Mouse (Mus musculus) left cerebral cortex, postnatal 14 days (tissue): ENCODE results near the gene Glod4. TPM values are rescaled to one million over a fixed set of nuclear protein-coding genes. Genes with fewer than 3 reads are reported as not detected.

Experiments
- DNase-seq, 2 experiments: peaks; one replicate each; pipeline ENCODE4 v3.0.0; 2021 to 2022; ENCODE audit warnings: low spot score in 2 of 2, mixed read lengths in 1 of 2
- intact Hi-C: fragments of 180-260 bp; cut with DNase I; formaldehyde crosslinking; loops from one replicate; pipeline ENCODE4 v1.15.1; 2025
- total RNA-seq, 2 experiments: library from RNA; stranded (reverse); gene quantifications; 2 replicates each; pipeline ENCODE4 v1.2.3; 2021

The Glod4 gene
- total RNA-seq, 2 experiments from 2014 or later, result 44.5 to 46.3 TPM

DNA sequence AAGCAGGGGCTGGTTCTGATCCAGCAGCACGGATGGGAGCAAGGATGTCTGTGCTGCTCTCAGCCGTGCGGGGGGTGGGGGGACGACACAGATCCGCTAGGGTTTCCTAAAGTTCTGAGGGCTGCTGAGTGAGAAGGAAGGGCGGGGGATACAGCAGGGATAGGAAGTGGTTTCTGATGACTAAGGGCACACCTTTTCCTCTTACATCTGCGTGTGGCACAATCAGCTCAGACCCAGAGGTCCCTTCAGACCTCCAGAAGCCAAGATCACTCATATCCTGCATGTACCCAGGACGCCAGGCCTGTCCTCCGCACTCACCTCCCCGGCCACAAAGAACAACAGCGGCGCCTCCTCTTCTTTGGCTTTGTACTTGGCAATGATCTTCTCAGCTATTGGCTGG is 17.7 kb upstream of the Glod4 start:
- intact Hi-C loops, result no loop called here
- DNase-seq, result no peak

DNA sequence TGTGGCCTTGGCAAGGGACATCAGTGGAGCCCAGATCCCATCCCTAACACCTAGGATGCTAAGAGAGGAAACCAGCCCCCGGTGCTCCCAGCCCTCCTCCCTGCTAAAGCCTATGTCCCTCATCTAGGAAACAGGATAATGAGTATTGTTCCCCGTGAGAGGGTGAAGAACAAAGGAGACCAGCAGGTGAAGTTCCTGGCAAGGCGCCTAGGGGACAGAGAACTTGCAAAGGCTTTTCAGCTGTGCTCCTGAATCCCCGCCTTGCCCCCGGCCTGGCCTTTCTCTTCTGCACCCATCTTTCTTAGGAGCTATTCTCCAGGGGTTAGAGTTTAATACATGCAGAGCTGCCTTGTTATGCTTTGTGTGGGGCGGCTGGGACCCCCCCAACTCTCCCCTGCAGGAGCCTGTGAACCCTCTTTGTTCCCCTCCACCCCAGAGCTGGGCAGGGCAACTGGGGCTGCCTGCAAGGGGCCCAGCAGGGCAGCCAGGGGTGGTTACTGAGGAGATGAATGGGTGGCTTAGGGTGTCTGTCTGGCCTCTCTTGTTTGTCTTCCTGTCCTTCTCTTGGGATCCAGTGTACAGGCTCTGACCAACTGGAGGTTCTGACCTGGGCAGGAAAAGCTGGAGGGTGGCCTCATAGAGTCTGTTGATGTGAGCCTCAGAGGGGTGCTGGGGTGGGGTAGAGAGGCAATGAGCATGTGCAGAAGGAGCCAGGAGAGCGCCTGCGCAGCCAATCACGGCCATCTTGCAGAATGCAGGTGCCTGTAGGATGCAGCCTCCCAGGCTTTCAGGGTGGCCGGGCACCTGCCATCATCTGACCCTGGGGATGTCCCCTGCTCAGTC is 16.9 kb upstream of the Glod4 start:
- intact Hi-C loops, result no loop called here
- DNase-seq, result no peak

DNA sequence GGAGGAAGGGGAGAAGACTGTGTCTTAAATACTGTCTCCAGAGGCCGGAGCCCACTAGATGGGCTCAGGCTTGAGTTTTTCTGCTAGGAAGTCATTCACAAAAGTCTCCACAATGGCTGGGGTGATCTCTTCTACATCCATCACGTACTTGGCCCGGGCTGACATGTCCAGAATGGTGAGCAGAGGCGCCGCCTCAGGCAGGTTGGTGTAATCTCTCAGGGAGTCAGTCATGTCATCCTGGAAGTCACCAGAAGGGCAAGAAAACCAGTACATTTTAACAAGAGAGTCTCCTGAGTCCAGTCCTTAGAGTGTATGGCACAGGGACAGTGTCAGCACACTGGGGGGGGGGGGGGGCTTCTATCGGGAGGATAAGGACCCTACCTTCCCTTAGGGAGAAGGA is 15.0 kb upstream of the Glod4 start:
- intact Hi-C loops, result no loop called here
- no peak for DNase-seq

DNA sequence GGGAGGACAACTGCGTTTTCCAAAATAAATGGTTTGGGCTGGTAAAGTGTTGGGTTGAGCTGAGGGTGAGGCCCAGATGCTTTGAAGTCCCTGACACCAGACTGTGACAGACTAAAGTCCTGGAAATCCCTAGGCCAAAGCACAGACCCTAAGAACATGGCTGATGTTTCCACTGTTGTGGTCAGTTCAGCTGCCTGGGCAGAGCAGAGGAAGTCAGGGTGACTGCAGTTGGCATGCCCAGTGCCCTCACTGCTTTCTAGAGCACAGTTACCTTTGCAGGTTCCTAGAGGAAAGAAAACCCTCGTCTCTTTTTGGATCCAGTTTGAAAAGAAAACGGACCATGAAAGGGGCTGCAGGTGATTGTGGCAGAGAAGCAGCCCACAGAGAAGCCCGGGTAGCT is 13.9 kb upstream of the Glod4 start:
- DNase-seq, result no peak
- intact Hi-C loops, result no loop called here

DNA sequence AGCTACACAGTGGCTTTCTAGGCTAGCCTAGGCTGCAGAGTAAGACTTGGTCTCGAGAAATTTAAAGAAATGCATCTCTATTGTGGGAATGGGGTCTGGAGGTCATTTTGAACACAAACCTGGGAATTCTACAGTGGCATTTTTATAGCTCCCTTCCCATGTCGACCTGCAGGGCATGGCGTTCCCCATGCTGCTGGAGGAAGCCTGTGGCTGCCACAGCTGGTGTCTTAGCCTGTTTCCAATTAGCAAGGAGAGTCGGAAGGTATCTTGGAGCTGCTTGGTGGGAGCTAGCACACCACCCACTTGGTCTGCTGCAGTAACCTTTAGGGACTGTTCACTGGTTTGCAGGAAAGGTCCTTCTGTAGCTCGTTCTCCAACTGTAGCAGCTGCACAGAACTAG is 12.6 kb upstream of the Glod4 start:
- no peak for DNase-seq
- intact Hi-C loops, result no loop called here

DNA sequence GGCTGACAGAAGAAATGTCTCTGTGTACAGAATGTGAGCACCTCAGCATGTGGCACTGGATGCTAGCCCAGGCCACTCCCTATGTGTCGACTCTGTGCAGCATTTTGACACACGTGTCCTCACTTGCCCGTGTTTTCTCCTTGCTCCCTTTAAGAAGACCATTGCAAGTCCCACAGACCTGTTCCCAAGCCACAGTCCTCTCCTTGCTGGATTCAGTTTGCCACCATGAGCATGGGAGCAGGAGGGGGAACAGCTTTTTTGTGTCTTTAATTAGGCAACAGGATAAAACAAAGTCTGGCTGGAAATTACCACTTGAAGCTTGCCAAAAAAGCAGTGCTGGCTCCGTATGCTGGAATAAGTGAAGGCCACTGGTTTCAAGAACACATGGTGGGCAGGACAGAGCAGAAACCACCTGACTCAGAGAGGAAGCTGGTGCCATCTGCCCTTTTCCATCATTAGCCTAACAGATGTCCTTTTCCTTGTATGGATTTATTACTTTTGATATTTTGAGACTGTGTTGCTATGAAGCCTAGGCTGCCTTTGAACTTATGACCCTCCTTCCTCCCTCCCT is 12.0 kb upstream of the Glod4 start:
- intact Hi-C loops, result no loop called here

DNA sequence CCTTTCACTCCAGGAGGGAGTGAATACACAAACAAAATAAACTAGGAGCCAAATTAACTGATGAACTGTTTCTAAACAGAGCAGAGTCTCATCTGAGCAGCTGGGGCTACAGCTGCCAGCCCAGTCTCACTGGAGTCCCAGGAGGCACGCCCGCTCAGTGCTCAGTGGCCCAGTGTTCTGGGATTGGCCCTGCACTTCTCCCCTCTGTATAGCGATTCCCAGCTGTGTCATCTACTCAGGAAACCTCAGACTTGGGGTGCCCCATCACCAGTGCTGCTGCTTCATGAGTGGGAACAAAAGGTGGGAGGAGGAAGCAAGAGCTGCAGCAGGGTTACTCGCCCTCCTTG is 10.4 kb upstream of the Glod4 start:
- intact Hi-C loops, result loop anchor here (1.0 kb wide), 1 partner anchor 146 kb away; no protein-coding TSS in a partner anchor
- no peak for DNase-seq

More for the DNA sequence above, 12.0 kb upstream of the Glod4 start:
- peak; percentile 36 to 57 for DNase-seq

DNA sequence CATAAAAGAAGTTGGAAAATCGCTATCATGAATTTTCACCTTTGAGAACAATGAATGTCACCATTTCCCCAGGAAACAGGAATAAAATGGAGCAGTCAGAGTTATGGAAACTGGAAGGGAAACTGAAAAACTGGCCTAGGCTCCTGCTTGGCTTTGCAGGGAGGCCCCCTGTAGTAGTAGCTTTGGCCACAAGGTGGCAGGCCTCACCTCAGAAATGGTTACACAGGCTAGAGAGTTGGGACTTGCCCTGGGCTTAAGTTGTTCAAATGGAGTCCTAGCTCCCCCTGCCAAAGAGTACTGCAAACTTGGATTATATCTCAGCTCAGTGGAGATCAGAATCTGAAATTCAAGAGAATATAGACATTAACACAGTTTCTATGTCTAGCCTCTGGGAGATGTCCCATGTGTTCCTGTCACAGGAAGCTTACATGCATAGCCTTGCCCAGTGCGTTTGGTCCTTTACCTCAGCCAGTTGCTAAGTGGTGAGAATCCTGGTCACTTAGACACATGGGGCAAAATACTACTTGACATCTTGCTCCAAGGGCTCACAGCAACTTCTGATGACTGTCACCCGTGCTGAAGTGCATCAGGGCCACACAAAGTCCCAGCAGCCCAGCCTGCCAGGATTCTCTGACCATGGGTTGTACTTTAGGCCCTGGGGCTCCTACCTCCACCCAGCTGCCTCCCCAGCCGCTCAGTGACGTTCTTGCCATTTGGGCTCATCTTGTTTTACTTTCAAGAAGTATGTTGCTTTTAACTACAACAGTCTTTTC is 9.8 kb upstream of the Glod4 start:
- intact Hi-C loops, result loop anchor here (1.0 kb wide), 1 partner anchor 147 kb away; no protein-coding TSS in a partner anchor

DNA sequence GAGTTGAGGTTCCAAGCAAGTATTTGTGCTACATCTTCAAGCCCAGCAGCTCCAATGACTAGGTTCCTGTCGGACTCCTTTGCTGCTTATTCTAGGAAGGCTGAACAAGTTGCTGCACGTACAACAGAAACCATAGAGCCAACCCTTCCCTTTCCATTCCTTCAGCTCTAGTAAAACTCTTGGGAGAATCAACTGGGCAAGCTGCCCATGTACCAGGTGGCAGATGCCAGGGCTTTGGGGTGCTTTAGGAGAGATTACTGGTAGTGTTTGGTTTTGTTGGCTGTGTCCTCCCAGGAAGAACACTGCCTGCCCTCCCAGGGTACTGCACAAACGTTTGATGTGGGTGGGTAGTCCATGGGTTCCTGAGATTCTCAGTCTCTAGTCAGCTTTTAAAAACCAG is 8.5 kb upstream of the Glod4 start:
- intact Hi-C loops, result no loop called here
- DNase-seq, result no peak

More for the DNA sequence above, 9.8 kb upstream of the Glod4 start:
- DNase-seq, result peak; percentile 86 to 88

DNA sequence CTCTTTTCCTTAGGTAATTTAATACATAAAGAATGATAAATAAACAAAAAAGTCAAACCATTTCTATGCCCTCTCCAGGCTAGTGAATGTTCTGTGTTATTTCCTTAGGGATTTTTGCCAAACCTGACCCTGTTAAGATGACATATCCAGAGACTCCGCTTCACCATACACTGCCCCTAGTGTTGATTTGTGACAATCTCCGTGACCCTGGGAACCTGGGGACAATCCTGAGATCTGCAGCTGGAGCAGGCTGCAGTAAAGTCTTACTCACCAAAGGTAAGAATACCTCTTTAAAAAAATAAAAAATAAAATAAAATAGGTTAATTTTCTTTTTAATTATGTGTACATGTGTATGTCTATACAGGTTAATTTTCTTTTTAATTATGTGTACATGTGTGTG is 3.7 kb upstream of the Glod4 start:
- DNase-seq, result no peak
- intact Hi-C loops, result no loop called here

DNA sequence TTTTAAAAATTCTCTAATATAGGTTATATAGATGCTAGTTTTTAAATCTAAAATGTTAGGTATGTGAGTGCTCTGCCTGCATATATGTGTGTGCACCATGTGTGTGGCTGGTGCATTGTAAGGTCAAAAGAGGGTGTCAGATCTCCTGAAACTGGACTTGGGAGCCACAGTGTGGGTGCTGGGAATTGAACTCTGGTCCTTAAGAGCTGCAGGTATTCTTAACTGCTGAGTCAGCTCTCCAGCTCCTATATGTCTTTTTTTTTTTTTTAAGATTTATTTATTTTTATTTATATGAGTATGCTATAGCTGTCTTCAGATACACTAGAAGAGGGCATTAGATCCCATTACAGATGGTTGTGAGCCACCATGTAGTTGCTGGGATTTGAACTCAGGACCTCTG is 2.9 kb upstream of the Glod4 start:
- intact Hi-C loops, result no loop called here
- DNase-seq, result no peak

DNA sequence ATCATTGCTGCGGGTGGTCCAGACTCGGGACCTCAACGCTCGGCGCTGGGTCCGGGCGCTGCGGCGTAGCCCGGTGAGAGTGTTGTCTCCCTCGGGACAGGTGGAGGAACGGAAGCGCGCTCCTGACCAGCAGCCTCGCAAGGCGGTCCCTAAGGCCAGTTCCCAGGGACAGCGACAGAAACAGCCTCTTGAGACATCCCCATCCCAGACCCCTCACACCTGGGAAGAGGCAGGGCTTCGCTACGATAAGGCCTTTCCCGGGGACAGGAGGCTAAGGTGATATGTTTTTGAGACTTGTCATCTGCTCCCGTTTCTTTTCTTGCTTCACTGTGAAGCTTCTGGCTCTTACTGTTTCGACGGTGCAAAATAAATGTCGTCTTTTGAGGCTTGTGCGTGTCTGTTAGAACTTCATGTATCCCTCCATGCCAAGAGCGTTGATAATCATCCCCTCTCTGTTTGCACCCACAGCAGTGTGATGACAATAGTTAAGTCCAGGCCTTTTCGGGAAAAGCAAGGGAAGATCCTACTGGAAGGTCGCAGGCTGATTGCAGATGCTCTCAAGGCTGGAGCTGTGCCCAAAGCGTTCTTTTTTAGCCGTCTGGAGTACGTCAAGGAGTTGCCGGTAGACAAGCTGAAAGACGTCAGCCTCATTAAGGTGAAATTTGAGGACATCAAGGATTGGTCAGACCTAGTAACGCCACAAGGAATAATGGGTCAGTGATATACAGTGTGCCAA is 454 bp upstream of the Glod4 start:
- no peak for DNase-seq
- intact Hi-C loops, result no loop called here

DNA sequence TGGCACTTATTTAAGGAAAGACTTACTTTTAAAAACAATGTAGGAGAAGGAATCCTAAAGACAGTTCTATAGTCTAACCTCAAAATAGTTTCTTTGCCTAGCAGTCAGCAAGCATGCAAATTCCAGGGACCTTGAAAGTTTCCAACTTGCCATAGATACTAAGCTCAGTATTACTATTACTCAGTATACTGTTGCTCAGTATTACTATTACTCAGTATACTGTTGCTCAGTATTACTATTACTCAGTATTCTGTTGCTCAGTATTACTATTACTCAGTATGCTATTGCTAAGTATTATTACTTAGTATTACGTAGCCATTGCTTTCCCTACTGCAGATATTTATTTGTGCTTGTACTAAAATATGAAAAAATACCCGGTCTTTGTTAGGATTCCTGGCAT is 3.8 kb downstream of the Glod4 start:
- DNase-seq, result no peak
- intact Hi-C loops, result no loop called here

DNA sequence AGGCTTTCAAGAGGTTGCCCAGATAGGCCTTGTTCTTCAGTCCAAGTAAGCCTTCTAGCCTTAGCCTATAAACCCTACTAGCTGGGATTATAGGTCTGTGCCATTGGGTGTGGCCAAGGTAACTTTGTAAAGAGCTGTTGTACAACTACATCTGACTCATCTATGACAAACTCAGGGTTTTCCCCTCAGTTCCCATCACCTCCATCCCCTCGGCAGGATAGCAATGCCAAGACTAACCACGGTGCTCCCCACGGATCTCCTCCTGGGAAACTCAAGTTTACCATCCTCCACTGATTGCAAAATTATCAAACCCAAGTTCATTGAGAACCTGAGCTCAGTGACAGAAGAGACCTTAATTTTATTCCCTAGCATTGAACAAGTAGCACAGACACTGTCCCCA is 7.4 kb downstream of the Glod4 start:
- intact Hi-C loops, result no loop called here
- no peak for DNase-seq

DNA sequence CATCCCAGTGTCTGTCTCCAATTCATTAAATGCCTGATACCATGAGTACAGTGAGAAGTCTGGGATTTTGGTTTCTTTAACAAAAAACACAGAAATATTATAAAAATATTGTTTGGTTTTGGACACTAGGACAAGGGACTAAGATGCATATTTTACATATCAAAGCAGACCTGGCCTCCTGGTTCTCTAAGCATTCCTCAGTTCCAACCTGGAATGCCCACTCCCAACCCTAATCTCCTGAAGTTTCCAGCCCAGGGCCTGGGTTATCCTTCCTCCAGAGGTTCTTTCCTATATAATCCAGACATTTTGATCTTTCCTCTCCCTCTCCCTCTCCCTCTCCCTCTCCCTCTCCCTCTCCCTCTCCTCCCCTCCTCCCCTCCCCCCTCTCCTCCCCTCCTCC is 18.5 kb downstream of the Glod4 start:
- intact Hi-C loops, result no loop called here
- DNase-seq, result no peak

DNA sequence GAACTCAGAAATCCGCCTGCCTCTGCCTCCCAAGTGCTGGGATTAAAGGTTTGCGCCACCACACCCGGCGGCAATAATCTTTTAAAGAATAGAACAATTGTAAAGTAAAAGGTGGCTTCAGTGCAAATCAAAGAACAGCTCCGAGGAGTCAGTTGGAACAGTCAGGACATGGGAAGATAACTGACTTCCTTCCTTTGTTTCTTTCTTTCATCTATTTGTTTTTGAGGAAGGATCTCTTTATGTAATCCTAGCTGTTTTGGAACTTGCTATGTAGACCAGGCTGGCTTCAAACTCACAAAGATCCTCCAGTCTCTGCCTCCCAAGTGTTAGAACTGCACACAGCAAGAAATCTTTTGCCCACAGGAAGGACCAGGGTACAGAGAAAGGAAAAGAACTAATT is 18.9 kb downstream of the Glod4 start:
- intact Hi-C loops, result no loop called here
- no peak for DNase-seq

DNA sequence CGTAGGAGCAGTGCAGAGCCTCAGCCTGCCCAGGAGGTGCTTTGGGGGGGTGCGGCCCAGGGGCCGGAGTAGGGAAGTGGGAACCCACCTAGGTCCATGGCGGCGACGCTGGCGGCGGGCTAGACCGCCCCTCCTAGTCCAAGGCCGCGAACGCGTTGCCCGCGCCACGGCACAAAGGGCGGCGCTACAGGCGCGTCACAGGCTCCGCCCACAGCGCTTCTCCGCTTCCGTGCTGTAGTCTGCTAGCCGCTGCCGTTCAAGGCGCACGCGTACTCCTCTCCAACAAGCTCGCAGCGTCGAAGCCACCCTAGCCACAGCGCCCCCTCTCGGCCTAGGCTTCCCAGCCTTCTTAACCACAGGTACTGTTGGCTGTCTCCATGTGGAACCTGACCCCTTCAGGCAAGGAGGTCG is 26.1 kb downstream of the Glod4 start, which contains the start of the genes Dbil5 and Gemin4:
Dbil5 (plus strand) TSS at position 219 of the 411 bp plus-strand sequence.
Gemin4 (minus strand) TSS at position 275 of the 411 bp plus-strand sequence.
- DNase-seq, result peak; percentile 97
- intact Hi-C loops, result no loop called here

DNA sequence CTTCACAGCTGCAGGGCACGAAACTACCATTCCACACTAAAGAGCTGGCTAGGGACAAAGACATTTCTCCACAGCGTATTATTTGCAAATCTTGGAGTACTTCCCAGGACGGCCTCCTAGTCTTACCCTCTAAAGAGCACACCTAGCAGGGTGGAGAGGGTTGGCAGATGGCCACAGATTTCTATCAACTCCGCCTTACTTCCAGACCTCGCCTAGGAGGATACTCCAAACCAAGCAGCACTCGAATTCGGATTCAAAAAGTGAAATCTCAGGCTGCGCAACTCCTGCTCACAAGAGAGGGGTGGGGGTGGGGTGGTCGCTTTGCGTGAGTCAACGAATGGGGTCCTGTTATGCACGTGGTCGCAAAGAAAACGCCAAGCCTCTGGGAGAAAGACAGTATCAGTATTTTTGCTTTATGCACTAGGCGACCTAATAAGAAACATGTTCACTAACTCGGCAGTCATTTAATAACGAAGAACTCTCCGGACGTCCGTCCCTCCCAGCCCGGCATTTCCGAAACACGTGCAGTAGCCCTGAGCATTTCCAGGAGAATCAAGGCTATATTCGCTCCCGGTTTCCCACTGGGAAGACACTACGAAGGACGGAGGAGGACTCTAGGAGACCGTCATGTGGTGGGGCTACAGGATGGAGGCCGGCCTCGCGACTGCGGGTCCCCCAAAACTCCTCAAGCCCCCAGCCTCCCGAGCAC is 26.7 kb downstream of the Glod4 start:
- intact Hi-C loops, result no loop called here
- DNase-seq, result peak; percentile 31

DNA sequence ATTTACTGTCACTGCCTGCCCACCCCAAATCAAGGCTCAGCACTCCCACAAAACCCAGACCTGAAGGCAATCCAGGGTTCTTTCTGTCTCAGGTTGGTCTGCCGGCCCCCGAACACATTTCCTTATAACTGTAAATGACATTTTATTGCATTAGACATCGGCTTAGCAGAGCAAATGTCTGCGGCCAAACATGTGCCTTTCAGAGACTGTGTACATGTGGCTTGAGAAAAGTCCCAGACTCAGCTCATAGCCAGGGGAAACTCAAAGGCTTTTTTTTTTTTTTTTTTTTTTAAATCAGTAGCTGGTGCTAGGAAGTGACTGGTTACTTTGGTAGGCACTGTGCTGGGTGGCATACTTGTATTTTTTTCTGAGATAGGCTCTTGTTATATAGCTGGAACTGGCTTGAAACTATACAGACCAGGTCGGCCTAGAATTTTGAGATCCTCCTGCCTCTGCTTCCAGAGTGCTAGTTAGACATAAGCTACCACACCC is 27.4 kb downstream of the Glod4 start:
- intact Hi-C loops, result no loop called here
- no peak for DNase-seq
